Mouse (Mus musculus) spleen, postnatal 10 days (tissue): ENCODE results near the gene CK137956.

ENCODE experiments used
- DNase-seq, 2 experiments: peaks; one replicate each; pipeline ENCODE4 v3.0.0; 2021 to 2022; ENCODE audit warnings: low spot score in 2 of 2

Gene CK137956

GRCm38 (mm10) chr4:127913551-127913950 is 57.2 kb downstream of the CK137956 start:
- DNase-seq: no peak

- DNase-seq: no peak
Observed at GRCm38 (mm10) chr4:127907151-127907550, 63.6 kb downstream of the CK137956 start.

- no peak for DNase-seq
Observed at GRCm38 (mm10) chr4:127903954-127904353, 66.8 kb downstream of the CK137956 start.

DNA sequence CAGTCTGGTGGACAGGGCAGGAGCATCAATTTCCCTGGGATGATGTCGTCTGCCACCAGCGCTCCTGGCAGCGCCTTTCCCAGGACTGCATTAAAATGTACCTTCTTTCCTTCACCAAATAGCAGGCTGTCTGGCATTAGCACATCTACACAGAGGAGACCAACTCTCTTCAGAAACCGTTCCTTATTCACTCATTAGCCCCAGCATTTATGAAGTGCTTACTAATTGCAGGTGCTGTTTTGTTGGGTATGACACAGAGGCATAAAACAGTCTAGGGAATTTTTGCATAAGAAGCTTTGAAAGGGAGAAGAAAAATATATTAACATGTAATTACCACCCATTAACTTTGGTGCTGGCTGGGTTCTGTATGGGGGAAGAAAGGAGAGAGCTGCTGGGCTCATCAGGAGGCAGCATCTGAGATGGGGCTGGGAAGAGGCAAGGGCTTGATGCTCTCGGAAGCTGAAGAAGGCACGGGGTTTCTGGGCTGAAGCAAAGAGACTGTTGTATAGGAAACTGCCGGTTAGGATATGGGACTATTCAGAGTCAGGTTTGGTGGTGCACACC is 69.8 kb downstream of the CK137956 start:
- no peak for DNase-seq

DNA sequence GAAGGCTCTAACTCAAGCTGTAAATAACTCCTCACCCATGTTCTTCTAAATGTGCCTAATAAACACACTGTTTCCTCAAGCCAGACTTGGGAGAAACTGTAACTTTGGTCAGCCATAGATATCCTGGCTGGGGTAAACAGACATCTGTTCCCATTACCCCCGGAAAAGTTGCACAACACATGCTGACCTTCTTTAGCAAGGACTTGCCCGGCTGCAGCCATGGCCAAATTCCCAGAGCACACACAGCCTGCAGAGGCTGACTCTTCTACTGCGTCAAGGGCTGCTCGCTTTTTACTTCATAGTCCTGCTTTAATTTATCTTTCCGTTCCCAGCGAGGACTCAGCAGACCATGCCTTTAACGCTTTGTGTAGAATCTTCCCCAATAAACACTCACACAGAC is 81.7 kb downstream of the CK137956 start:
- no peak for DNase-seq

DNA sequence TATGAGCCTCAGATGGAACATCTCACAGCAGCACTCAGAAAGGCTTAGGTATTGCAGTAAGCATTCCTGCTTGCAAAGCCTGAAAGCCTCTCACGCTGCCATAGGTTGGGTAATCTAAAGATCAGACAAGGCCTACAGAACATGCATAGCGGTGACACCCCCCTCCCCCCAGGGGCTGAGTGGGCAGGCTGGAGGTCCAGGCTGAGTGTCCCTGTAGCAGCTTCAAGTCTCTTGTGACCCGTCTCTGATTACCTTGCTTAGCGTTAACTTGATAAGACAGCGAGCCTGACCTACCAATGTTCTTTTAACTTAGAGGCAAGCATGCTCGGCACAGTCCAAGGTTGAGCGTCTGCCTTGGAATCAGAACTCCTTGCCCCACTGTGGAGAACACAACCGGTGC is 91.8 kb downstream of the CK137956 start:
- no peak for DNase-seq
